Mouse (Mus musculus): ENCODE measurements around the gene Ggt1.

Ggt1 gene

GRCm38 (mm10) chr10:75573181-75573580 lies 11.8 kb downstream of the Ggt1 start:
- DNase-seq (ENCODE audit: low spot score), result no peak

GRCm38 (mm10) chr10:75573965-75574364 lies 12.6 kb downstream of the Ggt1 start:
- no peak for DNase-seq (ENCODE audit: low spot score)

GRCm38 (mm10) chr10:75579129-75579528 lies 17.7 kb downstream of the Ggt1 start:
- DNase-seq (ENCODE audit: low spot score), result no peak

GRCm38 (mm10) chr10:75585876-75586552 lies 24.6 kb downstream of the Ggt1 start:
- DNase-seq (ENCODE audit: low spot score), result peak; percentile 72

GRCm38 (mm10) chr10:75586553-75586879 lies 25.1 kb downstream of the Ggt1 start:
- no peak for DNase-seq (ENCODE audit: low spot score)

GRCm38 (mm10) chr10:75587781-75588180 lies 26.4 kb downstream of the Ggt1 start:
- no peak for DNase-seq (ENCODE audit: low spot score)

GRCm38 (mm10) chr10:75588336-75588735 lies 26.9 kb downstream of the Ggt1 start:
- peak; percentile 50 for DNase-seq (ENCODE audit: low spot score)

- DNase-seq (ENCODE audit: low spot score), result peak; percentile 40
These were observed 27.7 kb downstream of the Ggt1 start, which contains the start of gene Ggt5 for GRCm38 (mm10) chr10:75589129-75589528. Ggt5 (plus strand) TSS chr10:75589340.

GRCm38 (mm10) chr10:75589651-75590050 lies 28.2 kb downstream of the Ggt1 start:
- DNase-seq (ENCODE audit: low spot score), result no peak

- DNase-seq (ENCODE audit: low spot score), result no peak
These were observed 29.9 kb downstream of the Ggt1 start for GRCm38 (mm10) chr10:75591211-75591894.

- DNase-seq (ENCODE audit: low spot score), result no peak
These were observed 31.2 kb downstream of the Ggt1 start for GRCm38 (mm10) chr10:75592585-75592984.

GRCm38 (mm10) chr10:75595981-75596380 lies 34.6 kb downstream of the Ggt1 start:
- peak; percentile 81 for DNase-seq (ENCODE audit: low spot score)

- DNase-seq (ENCODE audit: low spot score), result no peak
These were observed 38.9 kb downstream of the Ggt1 start for GRCm38 (mm10) chr10:75600189-75600730.

- peak; percentile 72 for DNase-seq (ENCODE audit: low spot score)
These were observed 43.9 kb downstream of the Ggt1 start for GRCm38 (mm10) chr10:75605162-75605846.

- no peak for DNase-seq (ENCODE audit: low spot score)
These were observed 45.8 kb downstream of the Ggt1 start for GRCm38 (mm10) chr10:75607253-75607652.

GRCm38 (mm10) chr10:75608975-75609374 lies 47.6 kb downstream of the Ggt1 start:
- DNase-seq (ENCODE audit: low spot score), result no peak

GRCm38 (mm10) chr10:75610486-75610885 lies 49.1 kb downstream of the Ggt1 start:
- no peak for DNase-seq (ENCODE audit: low spot score)

- no peak for DNase-seq (ENCODE audit: low spot score)
These were observed 54.6 kb downstream of the Ggt1 start for GRCm38 (mm10) chr10:75616044-75616443.

- no peak for DNase-seq (ENCODE audit: low spot score)
These were observed 59.4 kb downstream of the Ggt1 start for GRCm38 (mm10) chr10:75620818-75621217.

- DNase-seq (ENCODE audit: low spot score), result no peak
These were observed 64.5 kb downstream of the Ggt1 start for GRCm38 (mm10) chr10:75625920-75626319.

GRCm38 (mm10) chr10:75626991-75627390 lies 65.6 kb downstream of the Ggt1 start:
- DNase-seq (ENCODE audit: low spot score), result peak; percentile 23

- peak; percentile 83 for DNase-seq (ENCODE audit: low spot score)
These were observed 66.1 kb downstream of the Ggt1 start for GRCm38 (mm10) chr10:75627490-75627889.

GRCm38 (mm10) chr10:75632633-75633032 lies 71.2 kb downstream of the Ggt1 start:
- DNase-seq (ENCODE audit: low spot score), result peak; percentile 75
